Mouse (Mus musculus) common myeloid progenitor, adult 5-6 weeks (primary cell): ENCODE data around the gene Ttc39d. TPM values are rescaled to one million over a fixed set of nuclear protein-coding genes. Genes with fewer than 3 reads are reported as not detected.
"Not testable (repeated sequence)": the region's sequence is repeated elsewhere in the genome, so short reads cannot be mapped to it uniquely, and the experiment has no call there.

Source experiments
- ATAC-seq: replicated peaks from 2 replicates; pipeline ENCODE4 v1.8.0; 2016; ENCODE audit warnings: low read depth, mild to moderate bottlenecking, moderate TSS enrichment, inconsistent platforms; ENCODE audit not compliant: poor library complexity, severe bottlenecking
- total RNA-seq: library from RNA; stranded (forward); fragments of 200-1000, 187-1606 nt; gene quantifications from 2 replicates; pipeline ENCODE4 v1.2.3, GENCODE M21; 2017

Ttc39d gene
- total RNA-seq: not detected in 2 replicates

DNA sequence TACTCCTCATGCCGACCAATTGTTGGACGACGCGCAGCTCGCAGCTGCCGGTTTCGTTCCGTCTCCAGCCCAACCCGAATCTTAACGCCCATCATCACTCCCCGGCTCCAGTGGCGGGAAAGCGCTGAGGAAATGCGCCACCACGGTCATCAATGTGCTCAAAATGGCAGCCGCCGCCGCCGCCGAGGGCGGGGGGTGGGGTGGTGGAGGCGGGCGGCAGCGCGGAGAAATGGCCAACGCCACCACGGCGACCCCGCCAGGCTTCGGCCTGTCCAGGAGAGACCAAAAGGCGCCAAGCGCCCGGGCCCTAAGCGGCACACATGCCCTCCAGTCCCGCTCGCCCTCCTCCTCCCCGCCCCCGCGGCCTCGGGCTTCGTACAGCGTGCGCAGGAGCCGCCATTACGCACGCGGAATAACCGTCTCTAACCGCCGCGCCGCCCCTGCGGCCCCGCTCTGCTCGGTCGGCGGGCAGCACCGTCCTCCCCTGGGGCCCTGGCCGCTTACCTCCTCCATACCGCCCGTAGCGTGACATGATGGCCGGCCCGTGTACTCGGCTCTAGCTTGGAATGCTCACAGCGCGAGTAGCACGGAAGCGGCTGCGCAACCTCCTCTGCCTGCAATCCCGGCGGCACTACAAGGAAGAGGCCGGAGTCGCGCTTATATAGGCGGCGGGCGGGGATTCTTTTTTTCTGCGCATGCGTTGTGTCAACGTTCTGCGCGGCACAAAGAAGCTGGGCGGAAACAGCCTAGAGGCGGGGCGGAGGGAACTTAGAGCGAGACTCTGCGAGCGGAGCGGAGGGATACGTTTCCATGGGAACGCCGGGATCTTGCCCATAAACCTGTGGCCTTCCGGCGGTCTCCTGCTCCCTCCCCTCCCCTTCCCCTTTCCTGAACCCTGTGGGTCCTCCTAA is at the start of gene Ttc39d, which contains the start of gene Srsf7:
Ttc39d (plus strand) TSS at position 790 of the 911 bp plus-strand sequence.
Srsf7 (minus strand) TSS at position 637 of the 911 bp plus-strand sequence.
- ATAC-seq: peak; percentile 88

DNA sequence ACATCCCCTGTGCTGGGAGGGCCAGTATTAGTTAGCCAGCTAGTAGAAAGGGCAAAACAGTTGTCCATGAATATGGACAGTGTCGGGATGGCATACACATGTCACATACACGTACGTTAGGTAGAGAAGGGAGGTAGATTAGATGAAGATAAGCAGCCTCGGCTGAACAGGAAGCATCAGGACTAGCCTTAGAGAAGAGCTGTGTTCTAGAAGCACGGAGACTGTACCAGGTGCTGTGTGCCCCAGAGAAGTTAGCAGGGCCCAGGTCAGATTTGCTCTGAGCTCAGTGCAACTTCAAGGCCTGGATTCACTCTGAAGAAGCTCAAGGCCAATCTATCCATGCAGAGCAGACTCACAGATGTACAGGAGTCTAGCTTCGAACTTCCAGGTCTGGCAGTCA is 49.8 kb upstream of the Ttc39d start:
- ATAC-seq: no peak

DNA sequence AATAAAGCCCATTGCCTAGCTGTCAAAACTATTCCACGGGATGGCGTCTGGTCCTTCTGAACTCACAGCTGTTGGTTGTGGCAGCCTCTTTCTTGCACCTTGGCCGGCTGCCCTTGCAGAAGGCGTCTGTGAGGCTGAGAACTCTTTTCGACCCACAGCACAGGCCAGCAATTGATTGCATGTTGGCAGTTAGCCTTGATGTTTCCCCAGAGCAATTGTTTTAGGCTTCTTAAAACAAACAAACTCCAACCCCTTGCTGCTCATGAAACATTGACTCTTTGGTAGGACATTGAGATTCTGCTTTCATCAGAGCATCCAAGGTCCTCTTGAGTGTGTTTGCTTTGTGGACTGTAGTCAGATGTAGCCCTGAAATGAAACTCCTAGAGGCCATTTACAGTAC is 46.8 kb upstream of the Ttc39d start:
- no peak for ATAC-seq

DNA sequence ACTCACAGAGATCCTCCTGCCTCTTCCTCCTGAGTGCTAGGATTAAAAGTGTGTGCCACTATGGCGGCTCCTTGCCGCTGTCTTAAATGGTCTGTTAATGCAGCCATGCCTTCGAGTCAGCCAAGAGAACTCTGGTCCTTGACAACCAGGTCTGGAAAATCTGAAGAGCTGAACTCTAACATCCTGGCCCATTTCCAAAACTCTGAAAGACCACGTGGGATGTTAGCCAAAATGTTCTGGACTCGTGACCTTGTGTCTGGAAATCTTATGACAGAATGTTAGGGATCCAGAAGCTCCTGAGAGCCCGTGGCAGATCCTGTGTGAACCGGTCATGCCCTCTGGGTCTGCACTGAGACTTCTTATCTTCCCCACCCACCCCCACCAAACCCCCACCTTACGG is 43.3 kb upstream of the Ttc39d start:
- ATAC-seq: no peak

DNA sequence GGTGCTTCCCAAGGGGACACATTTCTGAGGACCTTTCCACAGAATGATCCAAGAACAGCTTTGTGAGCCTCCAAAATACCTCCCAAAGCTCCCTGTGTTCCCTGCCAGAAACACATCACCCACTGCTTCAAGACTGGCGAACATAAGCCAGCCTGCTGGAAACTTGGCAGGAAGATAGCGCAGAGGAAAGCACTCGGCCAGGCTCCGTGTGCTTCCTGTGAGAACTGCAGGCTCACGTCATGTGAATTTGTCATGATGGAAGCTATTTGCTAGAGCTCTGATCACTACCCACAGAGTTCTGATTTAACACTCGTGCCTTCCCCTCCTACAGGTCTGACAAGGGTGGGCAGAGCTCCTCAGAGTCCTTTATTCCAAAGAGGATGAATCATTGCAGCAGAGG is 41.5 kb upstream of the Ttc39d start:
- ATAC-seq: no peak

DNA sequence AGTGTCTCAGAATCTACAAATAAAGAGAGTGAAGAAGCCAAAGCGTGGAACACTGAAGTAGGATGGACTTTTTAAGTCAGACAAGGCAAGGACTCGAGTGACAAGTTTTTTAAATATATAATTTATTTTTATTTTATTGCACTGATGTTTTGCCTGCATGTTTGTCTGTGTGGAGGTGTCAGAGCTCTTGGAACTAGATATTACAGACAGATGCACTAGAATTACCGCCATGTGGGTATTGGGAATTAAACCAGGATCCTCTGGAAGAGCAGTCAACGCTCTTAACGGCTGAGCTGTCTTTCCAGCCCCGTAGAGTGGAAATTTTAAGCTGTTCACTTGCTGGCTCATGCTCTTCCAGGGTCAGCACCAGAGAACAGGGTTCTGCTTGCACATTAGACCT is 40.9 kb upstream of the Ttc39d start:
- no peak for ATAC-seq

DNA sequence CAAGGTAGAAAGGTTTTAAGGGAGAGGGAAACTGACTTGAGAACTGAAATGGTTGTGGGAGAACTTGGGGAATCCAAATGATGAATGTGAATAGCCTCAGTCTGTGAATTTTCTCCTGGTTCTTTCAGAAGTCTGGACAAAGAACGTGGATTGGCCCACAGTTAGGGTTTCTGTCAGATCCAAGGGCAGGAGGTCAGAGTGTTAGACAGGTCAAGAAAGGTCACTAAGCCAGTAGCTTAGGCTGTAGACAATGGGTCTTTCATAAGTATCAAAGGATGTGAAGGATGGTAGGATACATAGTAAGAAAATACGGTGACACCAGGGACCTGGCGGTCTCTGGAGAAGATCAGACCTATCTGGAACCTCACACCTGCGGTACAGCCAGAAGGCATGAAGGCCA is 39.8 kb upstream of the Ttc39d start:
- ATAC-seq: no peak

DNA sequence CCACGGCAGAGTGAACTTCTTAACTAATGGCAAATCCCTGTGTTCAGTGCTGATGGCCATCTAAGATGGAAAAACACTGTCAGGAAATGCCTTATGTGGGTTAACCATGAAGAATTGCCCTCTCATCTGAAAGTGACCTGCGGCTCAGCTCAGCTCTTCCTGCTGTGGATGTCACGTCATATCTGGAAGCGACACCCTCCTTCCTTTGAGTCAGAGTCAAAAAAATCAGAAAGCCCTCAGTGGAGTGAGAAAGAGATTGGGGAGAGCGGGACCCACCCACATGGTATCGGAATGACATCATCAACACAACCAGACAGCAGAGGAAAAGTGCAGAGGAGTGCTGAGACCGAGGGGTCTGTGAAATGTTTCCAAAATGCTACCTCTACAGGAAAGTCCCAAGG is 39.4 kb upstream of the Ttc39d start:
- no peak for ATAC-seq

DNA sequence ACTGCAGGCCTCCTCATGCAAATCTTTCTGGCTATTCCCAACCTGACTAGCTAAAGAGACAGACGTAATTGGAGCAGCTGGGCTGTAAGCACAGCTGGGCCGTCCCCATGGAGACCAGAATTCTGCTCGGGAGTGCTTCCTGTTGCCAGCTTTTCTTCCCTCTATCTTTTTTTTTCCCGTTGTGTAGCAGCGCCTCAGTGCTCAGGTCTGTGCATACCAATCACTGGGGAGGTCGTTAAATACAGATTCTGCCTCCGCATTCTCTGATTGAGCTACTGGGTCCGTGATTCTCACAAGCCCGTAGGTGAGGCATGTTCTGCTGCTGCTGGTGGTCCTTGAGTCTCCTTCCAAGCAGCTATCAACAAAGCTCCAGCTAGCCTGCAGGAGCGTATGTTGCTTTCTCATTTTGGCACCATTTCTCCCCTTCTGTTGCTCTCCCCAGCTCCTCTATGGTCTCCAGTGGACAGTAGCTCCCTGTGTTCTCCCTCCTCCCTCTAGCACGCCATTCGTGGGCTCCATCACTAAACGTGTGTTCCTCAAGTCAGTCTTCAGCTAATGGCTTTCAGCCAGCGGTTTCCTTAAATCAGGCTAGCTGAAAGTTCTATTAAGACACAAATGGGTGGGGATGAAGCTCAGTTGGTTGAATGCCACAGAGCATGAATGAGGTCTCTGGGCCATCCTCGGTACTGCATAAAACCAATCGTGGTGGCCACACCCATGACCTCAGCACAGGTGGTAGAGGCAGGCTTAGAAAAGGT is 38.7 kb upstream of the Ttc39d start:
- no peak for ATAC-seq

DNA sequence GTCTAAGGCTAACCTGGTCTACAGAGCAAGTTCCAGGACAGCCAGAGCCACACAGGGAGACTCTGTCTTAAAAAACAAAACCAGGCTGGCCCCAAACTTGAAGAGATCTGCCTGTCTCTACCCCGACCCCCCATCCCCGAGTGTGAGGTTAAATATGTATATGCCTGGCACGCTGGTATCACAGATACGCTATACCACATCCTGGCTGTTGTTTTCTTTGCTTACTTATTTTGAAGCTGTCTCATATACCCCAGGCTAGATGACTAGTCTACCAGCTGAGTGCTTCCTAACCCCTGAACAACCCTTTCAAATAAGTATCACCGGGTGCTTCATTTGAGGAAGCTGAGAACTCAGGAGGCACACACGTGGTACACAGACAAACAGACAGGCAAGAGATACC is 37.5 kb upstream of the Ttc39d start:
- no peak for ATAC-seq

DNA sequence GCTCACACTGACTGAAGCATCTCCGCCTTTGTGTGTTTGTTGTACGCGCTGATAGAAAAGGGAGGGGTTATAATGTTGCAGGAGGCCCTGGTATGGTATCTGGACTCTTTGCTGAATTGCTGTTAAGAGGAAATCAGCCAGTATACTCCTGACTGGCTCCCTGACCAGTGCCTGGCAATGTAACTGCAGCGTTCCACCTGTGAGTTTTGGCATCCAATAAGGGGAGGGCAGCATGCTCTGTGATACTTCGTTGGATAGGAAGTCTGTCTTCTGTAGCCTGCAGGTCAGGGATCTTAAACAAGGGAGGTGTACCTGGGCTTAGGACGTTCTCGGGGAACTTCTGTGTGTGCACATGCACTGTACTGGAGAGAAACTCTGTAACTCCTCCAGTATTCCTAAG is 36.3 kb upstream of the Ttc39d start:
- ATAC-seq: no peak

DNA sequence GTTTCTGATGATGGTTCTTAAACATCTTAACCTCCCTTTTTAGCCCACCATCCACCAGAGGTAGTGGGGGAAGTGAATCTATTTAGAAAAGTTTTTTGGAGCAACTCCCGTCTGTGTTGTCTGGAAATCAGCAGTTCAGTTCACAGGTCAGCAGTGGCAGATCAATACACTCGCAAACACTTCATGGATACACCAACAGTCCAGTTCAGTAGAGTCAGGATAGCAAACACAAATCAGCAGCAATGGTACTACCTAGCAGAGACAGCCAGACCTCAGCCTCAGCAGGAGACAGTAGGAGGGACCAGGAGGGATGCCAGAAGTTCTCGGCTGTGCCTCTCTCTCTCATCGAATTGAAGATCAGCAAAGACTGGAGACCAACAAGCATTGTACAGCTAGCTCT is 35.3 kb upstream of the Ttc39d start:
- ATAC-seq: no peak

DNA sequence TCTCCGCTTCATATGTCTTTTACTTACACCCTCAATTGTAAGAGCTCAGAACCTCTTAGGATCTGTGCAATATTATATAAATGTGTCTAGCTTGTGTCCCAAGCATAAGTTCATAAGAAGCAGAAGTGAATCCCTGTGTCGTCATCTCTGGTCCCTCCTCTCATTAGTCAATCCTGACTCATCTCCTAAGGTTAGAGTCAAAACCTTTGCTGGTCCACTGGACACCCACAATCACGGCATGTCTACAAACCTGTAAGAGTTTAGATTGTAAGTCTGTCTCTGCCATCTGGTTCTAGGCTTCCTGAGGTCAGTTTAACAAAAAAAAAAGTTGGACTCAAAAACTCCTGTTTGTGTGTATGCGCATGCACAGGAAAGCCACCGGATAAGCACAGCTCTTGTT is 34.5 kb upstream of the Ttc39d start:
- peak; percentile 64 for ATAC-seq

DNA sequence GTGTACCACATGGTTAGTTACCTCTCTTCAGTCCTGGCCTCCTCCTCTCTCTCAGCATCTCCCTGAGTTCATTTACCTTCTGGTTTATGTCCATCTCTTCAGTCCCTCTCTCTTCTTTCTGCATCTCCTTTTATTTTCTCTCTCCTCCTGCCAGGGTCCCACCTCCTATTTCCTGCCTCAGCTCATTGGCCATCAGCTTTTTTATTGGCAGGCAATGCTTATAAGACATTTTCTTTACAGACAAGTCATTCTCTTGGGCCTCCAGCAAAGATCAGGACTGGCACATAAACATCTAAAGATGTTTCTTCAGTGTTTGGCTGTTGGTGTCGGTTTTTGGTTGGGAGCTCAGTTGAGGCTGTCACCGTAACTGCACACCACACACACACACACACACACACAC is 33.6 kb upstream of the Ttc39d start:
- ATAC-seq: no peak

DNA sequence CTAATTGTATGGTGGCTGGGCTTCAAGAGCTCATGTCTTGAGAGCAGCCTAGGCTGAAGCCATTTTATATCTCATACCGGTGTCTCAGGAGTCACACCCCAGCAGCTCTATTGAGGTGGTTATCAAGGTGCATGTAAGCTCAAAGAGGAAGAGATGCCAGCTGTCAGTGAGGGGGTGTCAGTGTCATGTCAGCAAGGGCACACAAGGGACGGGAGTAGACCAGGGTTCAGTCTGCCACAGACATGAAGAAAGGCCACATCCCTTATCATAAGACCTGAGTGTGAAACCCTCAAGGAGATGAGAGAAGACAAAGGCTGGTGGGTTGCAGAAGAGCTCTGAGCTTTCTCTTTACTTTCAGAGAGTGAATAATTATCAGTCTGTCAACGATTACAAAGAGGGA is 33.1 kb upstream of the Ttc39d start:
- ATAC-seq: no peak

DNA sequence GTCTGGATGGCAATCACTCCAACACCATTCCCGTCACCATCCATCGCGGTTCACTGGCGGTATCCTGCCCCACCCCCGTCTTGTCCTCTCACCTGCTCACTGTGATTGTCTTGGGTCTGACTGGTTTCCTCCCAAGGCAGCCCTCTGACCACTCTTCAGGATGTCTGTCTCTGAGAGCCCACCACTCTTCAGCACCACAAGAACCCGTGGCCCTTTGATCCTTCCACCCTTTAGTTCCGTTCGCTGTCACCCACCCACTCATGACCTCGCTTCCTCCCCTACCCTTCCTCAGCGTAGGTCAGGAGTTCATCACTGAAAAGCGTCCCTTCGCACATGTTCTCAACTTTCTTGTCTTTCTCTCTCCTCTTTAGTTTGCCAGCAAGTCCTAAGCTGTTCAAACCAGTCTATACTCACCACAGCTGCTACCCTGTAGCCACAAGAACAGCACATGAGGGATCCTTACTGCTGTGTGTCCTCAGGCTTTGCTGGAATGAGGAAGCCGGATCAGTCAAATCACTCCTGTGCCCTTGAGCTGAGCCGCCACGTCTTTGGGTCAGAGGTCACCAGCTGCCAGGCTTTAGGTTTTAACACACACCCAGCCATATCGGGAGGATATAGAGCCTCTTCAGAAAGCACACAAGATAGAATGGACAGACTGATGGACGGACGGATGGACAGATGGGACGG is 32.4 kb upstream of the Ttc39d start:
- peak; percentile 44 for ATAC-seq

DNA sequence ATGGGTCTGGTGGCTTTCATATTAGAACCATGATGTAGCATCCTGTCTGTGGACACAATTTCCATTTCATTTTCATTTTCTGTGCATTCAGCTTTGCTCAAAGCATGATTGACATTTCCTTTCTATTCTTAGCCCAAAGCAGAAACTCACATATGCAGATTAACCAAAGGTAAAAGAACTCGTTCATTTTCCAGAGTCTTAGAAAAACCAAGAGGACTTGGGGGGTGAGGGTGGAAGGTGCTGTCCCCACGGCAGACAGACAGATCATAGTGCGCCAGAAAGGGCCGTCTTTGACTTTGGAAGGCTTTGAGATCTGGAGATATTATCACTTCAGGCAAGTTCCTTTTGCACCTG is 31.9 kb upstream of the Ttc39d start:
- ATAC-seq: peak; percentile 41

DNA sequence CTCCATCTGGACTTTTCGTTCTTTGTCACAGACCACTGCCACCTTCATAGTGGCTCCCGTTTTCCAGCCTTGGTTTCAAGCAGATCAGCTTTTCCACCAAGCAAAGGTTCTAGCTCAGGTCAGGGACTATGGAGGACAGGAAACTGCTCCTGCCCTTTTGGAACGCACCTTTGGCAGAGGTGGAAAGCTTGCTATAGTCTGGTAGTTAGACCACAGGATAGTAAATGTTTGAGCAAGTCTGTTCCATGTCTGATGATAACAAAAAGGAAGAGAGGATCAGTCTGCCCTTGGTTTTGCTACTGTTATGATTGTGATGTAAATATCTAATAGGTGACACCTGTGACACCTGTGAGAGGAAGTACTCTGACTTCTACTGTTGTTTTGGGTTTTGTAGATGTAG is 31.3 kb upstream of the Ttc39d start:
- ATAC-seq: no peak

DNA sequence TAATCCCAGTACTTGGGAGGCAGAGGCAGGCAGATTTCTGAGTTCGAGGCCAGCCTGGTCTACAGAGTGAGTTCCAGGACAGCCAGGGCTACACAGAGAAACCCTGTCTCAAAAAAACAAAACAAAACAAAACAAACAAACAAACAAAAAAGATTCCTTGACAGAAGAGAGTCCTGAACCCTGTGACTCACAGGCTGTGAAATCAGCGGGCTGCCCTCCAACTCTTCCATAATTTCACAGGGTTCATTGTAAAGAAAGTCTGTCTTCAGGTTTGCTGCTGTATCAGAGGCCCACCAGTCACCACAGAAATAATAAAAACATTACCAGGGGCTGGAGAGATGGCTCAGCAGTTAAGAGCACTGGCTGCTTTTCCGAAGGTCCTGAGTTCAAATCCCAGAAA is 28.4 kb upstream of the Ttc39d start:
- not testable (repeated sequence) for ATAC-seq

DNA sequence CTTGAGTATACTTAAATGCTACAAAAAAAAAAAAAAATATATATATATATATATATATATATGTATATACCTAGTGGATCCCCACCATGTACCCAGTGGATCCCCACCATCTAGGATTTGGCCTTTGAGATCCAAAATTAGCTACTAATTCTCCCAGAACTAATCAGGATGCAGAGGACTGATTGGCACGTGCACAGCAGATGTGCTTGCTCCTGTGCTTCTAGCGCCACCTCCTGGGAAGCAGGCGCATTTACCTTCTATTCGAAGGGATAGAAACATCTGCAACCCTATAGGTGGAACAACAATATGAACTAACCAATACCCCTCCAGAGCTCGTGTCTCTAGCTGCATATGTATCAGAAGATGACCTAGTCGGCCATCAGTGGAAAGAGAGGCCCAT is 27.3 kb upstream of the Ttc39d start:
- peak; percentile 96 for ATAC-seq

DNA sequence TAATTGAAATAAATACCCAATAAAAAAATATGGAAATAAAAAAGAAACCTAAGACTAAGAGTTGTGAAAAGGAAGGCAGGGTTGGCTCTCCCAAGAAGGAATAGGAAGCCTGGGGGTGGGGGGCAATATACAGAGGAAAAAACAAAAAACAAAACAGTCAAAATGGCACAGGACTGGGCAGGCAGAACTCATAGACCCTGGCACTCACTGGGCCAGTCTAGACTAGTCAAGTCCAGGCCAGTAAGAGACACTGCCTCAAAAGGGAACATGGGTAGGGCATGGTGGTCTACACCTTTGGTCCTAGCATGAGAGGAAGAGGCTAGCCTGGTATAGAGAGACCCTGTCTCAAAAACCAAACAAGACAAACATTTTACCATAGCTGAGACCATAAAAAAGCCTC is 26.8 kb upstream of the Ttc39d start:
- no peak for ATAC-seq
